Mouse (Mus musculus) skeletal muscle tissue, postnatal 0 days (tissue): Measurements from ENCODE around the gene Apoc1. TPM values are rescaled to one million over a fixed set of nuclear protein-coding genes. Genes with fewer than 3 reads are reported as not detected.

Experiments
- polyA plus RNA-seq: library from polyadenylated mRNA; unstranded; fragments of >200 nt; fragmentation: Nextera tagmentation; extraction: Ambion mirVana; gene quantifications from 2 replicates; pipeline ENCODE4 v1.2.1, GENCODE M21; 2015

The Apoc1 gene
- polyA plus RNA-seq: 12.4 and 217 TPM in 2 replicates

DNA sequence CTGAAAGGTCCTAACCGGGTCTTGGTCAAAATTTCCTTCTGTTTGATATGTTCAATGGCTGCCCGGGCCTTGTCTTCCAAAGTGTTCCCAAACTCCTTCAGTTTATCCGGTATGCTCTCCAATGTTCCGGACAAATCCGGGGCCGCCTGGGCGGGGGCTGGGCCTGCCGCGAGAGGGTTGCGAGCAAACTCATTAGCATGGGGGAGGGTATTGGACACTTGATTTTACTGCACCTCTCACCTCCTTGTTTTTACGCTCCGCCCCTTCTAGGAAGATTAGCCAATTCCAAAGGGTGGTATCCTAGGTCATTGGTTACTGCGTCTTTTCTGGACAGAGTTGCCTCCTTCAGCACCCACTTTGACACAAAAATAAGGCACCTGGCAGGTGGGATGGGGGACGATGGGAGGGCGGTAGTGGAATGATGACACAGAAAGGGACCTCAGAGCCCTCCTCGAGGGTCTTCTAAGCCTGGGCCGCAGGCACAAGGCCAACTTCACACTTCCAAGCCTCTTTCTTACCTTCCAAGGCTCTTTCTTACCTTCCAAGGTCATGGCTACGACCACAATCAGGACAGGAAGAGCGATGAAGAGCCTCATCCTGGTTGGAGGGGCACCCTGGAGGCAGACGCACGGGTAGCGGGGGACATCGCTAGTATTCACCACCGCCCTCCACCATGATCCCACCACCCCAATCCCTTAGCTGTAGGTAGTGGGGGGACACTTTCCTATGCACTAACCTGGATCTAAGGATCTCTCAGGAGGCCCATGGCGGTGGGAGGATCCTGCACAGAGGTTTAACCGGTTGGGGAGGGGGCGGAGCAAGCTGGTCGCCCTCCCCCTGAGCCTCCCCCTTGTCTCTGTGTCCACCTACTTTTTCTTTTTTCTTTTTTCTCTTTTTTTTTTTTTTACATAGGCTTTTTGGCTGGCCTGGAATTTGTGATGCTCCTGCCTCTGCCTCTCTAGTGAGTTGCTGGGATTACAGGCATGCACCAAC lies at the start of gene Apoc1:
Gene Apoc1 (minus strand): TSS at position 788 of the 993 bp plus-strand sequence.

DNA sequence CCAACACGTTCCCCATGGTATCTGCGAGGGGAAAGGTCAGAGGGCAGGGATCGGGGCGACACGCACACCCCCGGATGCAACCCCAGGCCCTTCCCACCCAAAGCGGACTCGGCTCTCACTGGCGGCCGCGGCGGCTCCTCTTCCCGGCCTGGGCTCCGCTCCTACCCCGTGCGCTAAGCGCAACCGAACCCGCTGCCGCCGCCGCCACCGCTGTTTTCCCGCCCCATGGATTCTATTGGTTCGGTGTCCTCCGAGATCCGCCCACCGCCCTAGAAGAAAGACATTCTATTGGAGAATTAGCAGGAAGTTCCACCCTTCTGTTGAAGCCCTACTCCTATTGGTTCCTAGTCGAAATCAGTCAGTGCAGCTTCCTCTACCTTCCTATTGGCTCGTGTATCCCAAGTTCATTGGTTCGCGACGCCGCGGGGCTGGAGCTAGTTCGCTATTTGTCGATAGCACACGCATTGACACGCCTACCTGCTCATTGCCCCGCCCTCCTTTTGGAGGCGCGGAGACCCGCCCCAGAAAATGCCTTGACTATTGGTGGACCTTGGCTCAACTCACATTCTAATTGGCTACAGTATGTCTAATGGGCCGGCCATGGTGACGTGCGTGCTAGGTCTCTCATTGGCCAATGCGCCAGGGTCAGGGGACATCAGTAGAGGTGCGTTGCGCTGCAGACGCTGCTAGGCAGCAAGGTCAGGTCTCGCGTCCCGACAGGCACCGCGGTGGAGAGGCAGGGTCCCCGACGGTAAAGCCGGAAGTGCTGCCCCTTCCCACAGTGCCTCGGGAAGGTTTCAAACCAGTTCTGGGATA lies 23.0 kb upstream of the Apoc1 start, which contains the start of gene Tomm40:
Gene Tomm40 (minus strand): TSS at position 200 of the 816 bp plus-strand sequence.

GRCm38 (mm10) chr7:19698907-19699826 lies 6.7 kb upstream of the Apoc1 start, which contains the start of gene Apoe:
TSS of gene Apoe (minus strand) at chr7:19699188.

DNA sequence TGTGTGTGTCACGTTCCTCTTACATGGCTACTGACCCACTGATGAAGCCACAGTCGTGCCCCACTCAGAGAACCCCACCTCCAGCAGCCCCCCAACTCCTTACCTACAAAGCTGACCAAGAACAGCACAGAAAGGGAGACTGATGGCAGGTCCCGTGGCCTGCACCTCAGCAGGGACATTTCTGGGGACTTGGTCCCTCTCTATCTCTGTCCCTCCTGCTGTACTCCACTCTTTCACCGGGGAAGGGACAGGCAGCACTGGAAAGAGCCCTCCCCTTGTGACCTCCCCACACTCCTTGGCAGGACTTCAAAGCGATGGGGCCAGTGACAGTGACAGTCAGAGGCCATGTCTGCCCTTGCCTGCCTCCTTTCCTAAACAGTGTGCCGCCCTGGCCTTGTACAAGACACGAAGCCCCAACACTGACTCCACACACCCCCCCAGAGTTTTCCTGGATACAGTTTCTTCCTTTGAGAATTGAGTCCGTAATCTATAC lies 11.2 kb downstream of the Apoc1 start, which contains the start of the genes Gm44805 and Apoc4:
Gene Gm44805 (minus strand): TSS at position 222 of the 493 bp plus-strand sequence.
Gene Apoc4 (minus strand): TSS at position 278 of the 493 bp plus-strand sequence.

GRCm38 (mm10) chr7:19677872-19678271 lies 14.6 kb downstream of the Apoc1 start, which contains the start of gene Apoc2:
TSS of gene Apoc2 (minus strand) at chr7:19677941.

DNA sequence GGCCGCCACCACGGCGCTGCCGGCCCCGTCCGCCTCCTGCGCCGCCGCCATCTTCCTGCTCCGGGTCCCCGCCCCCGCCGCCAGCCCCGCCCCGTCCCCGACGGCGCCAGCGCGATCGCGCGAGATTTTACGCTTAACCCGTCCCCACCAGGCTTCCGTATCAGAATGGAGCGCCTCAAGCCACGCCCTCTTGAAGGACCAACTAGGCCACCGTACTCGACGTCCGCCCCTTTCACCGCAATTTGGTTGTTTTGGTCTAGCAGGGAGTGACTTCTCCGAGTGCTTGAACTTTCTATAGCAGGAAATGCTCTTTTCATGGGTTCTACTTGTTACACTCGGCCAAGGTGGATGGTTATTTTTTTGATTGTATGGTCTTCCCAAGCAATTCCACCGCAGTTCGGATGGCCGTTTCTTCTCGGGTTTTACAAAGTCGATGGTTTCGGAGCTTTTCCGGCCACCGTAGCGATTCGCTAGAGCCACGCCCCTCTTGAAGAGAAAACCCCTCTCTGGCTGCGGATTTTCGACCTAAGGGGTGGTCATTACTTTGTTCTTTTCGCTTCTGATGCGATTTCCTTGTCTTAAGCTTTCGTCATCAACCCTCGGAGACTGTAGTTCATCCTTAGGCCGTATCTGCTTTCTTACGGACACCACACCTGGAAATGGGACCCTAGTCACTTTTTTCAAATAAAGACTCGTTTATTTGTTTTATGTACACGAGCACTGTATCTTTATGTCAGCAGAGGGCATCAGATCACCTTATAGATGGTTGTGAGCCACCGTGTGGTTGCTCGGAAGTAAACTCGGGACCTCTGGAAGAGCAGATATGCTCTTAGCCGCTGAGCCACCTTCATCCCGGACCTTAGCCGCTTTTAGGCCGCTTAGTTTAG lies 27.3 kb downstream of the Apoc1 start, which contains the start of gene Clptm1:
Gene Clptm1 (minus strand): TSS at position 79 of the 887 bp plus-strand sequence.

Other genes starting within 250 kb of the Apoc1 start
- gene Mark4, start 233.8 kb downstream of the Apoc1 start, polyA plus RNA-seq: 3.4 and 4.4 TPM in 2 replicates
- 0.21 and 0.37 TPM in 2 replicates for gene Exoc3l2, start 229.3 kb downstream of the Apoc1 start, polyA plus RNA-seq
- 1.1 and 1.6 TPM in 2 replicates for gene Bloc1s3, start 184.3 kb downstream of the Apoc1 start, polyA plus RNA-seq
- gene Trappc6a, start 184.3 kb downstream of the Apoc1 start, polyA plus RNA-seq: 50.0 and 57.3 TPM in 2 replicates
- gene Nkpd1, start 174.8 kb downstream of the Apoc1 start, polyA plus RNA-seq: 0.74 TPM in 1 of 2 replicates, not detected in the other
- gene Ppp1r37, start 129.6 kb downstream of the Apoc1 start, polyA plus RNA-seq: 15.1 and 17.8 TPM in 2 replicates
- gene Zfp296, start 115.4 kb downstream of the Apoc1 start, polyA plus RNA-seq: 0.13 and 0.15 TPM in 2 replicates
- gene Gemin7, start 115.1 kb downstream of the Apoc1 start, polyA plus RNA-seq: 95.5 and 105 TPM in 2 replicates
- 18.3 and 20.7 TPM in 2 replicates for gene Clasrp, start 88.2 kb downstream of the Apoc1 start, polyA plus RNA-seq
- 8.1 and 9.4 TPM in 2 replicates for gene Relb, start 63.2 kb downstream of the Apoc1 start, polyA plus RNA-seq
- gene Clptm1, start 27.6 kb downstream of the Apoc1 start, polyA plus RNA-seq: 46.1 and 53.3 TPM in 2 replicates
- gene Apoc2, start 14.7 kb downstream of the Apoc1 start, polyA plus RNA-seq: 2.7 and 2.9 TPM in 2 replicates
- gene Gm44805, start 11.2 kb downstream of the Apoc1 start, polyA plus RNA-seq: 2.2 TPM in 1 of 2 replicates, not detected in the other
- 3.4 and 21.2 TPM in 2 replicates for gene Apoc4, start 11.2 kb downstream of the Apoc1 start, polyA plus RNA-seq
- 342 and 1,192 TPM in 2 replicates for gene Apoe, start 6.5 kb upstream of the Apoc1 start, polyA plus RNA-seq
- gene Tomm40, start 22.8 kb upstream of the Apoc1 start, polyA plus RNA-seq: 72.8 and 86.6 TPM in 2 replicates
- gene Nectin2, start 57.8 kb upstream of the Apoc1 start, polyA plus RNA-seq: 21.2 and 24.3 TPM in 2 replicates
- gene Bcam, start 78.4 kb upstream of the Apoc1 start, polyA plus RNA-seq: 117 and 123 TPM in 2 replicates
- gene Cblc, start 104.1 kb upstream of the Apoc1 start, polyA plus RNA-seq: 1.1 and 1.2 TPM in 2 replicates
- gene Bcl3, start 130.1 kb upstream of the Apoc1 start, polyA plus RNA-seq: 2.5 and 2.8 TPM in 2 replicates
- not detected in 2 replicates for gene Gm19345, start 159.3 kb upstream of the Apoc1 start, polyA plus RNA-seq
- 0.07 TPM in 1 of 2 replicates, not detected in the other for gene Ceacam16, start 168.6 kb upstream of the Apoc1 start, polyA plus RNA-seq
- gene Ceacam19, start 195.3 kb upstream of the Apoc1 start, polyA plus RNA-seq: 0.54 TPM in 1 of 2 replicates, not detected in the other
- 15.0 and 18.2 TPM in 2 replicates for gene Pvr, start 228.5 kb upstream of the Apoc1 start, polyA plus RNA-seq